Mouse (Mus musculus): ENCODE measurements around the gene Ranbp3l.

Gene Ranbp3l

GRCm38 (mm10) chr15:9070353-9070752, 102.6 kb downstream of the Ranbp3l start:
- in situ Hi-C loops (cut with MboI; ENCODE audit: unreplicated experiment in 2 of 2), result no loop called here

- in situ Hi-C loops (cut with MboI; ENCODE audit: unreplicated experiment in 2 of 2), result no loop called here
Observed at GRCm38 (mm10) chr15:9070912-9071555, 103.3 kb downstream of the Ranbp3l start, which contains the start of gene Nadk2. Gene Nadk2, plus strand, starts transcription at chr15:9071260.

GRCm38 (mm10) chr15:9071556-9072544, 104.1 kb downstream of the Ranbp3l start:
- in situ Hi-C loops (cut with MboI; ENCODE audit: unreplicated experiment in 2 of 2), result no loop called here

- in situ Hi-C loops (cut with MboI; ENCODE audit: unreplicated experiment in 2 of 2), result no loop called here
Observed at GRCm38 (mm10) chr15:9072630-9073029, 104.9 kb downstream of the Ranbp3l start.

- in situ Hi-C loops (cut with MboI; ENCODE audit: unreplicated experiment in 2 of 2), result no loop called here
Observed at GRCm38 (mm10) chr15:9073067-9073608, 105.4 kb downstream of the Ranbp3l start.

- in situ Hi-C loops (cut with MboI; ENCODE audit: unreplicated experiment in 2 of 2), result no loop called here
Observed at GRCm38 (mm10) chr15:9073684-9074083, 105.9 kb downstream of the Ranbp3l start.

- in situ Hi-C loops (cut with MboI; ENCODE audit: unreplicated experiment in 2 of 2), result no loop called here
Observed at GRCm38 (mm10) chr15:9074139-9074538, 106.4 kb downstream of the Ranbp3l start.

- in situ Hi-C loops (cut with MboI; ENCODE audit: unreplicated experiment in 2 of 2), result no loop called here
Observed at GRCm38 (mm10) chr15:9074671-9075070, 106.9 kb downstream of the Ranbp3l start.

GRCm38 (mm10) chr15:9075608-9076200, 108.0 kb downstream of the Ranbp3l start:
- in situ Hi-C loops (cut with MboI; ENCODE audit: unreplicated experiment in 2 of 2), result no loop called here

- in situ Hi-C loops (cut with MboI; ENCODE audit: unreplicated experiment in 2 of 2), result no loop called here
Observed at GRCm38 (mm10) chr15:9078481-9079300, 110.9 kb downstream of the Ranbp3l start.

- in situ Hi-C loops (cut with MboI; ENCODE audit: unreplicated experiment in 2 of 2), result no loop called here
Observed at GRCm38 (mm10) chr15:9079626-9080025, 111.9 kb downstream of the Ranbp3l start.

GRCm38 (mm10) chr15:9080206-9080605, 112.5 kb downstream of the Ranbp3l start:
- in situ Hi-C loops (cut with MboI; ENCODE audit: unreplicated experiment in 2 of 2), result no loop called here

GRCm38 (mm10) chr15:9081294-9081693, 113.5 kb downstream of the Ranbp3l start:
- in situ Hi-C loops (cut with MboI; ENCODE audit: unreplicated experiment in 2 of 2), result no loop called here

- in situ Hi-C loops (cut with MboI; ENCODE audit: unreplicated experiment in 2 of 2), result no loop called here
Observed at GRCm38 (mm10) chr15:9082753-9083152, 115.0 kb downstream of the Ranbp3l start.

GRCm38 (mm10) chr15:9086813-9087212, 119.1 kb downstream of the Ranbp3l start:
- in situ Hi-C loops (cut with MboI; ENCODE audit: unreplicated experiment in 2 of 2), result no loop called here

GRCm38 (mm10) chr15:9087421-9087820, 119.7 kb downstream of the Ranbp3l start:
- in situ Hi-C loops (cut with MboI; ENCODE audit: unreplicated experiment in 2 of 2), result no loop called here

GRCm38 (mm10) chr15:9087895-9088682, 120.3 kb downstream of the Ranbp3l start:
- in situ Hi-C loops (cut with MboI; ENCODE audit: unreplicated experiment in 2 of 2), result no loop called here

GRCm38 (mm10) chr15:9088683-9089072, 120.9 kb downstream of the Ranbp3l start:
- in situ Hi-C loops (cut with MboI; ENCODE audit: unreplicated experiment in 2 of 2), result no loop called here

- in situ Hi-C loops (cut with MboI; ENCODE audit: unreplicated experiment in 2 of 2), result no loop called here
Observed at GRCm38 (mm10) chr15:9089136-9089720, 121.5 kb downstream of the Ranbp3l start.
